Mouse (Mus musculus) E14TG2a.4 (cell line): ENCODE measurements around the gene Rhox13.

Experiments
- H3K27me3 ChIP-seq: 2 replicates; pipeline ENCODE4 v1.6.1; 2014; ENCODE audit warnings: low read length, control low read depth; ENCODE audit not compliant: insufficient read depth
- H3K36me3 ChIP-seq: 2 replicates; pipeline ENCODE4 v1.6.1; 2014; ENCODE audit warnings: low read length, control low read depth; ENCODE audit not compliant: insufficient read depth
- H3K4me1 ChIP-seq: replicated peaks from 2 replicates; pipeline ENCODE4 v1.6.1; 2014; ENCODE audit warnings: low read depth, low read length, control low read depth
- H3K4me3 ChIP-seq: replicated peaks from 2 replicates; pipeline ENCODE4 v1.5.1; 2014; ENCODE audit warnings: mild to moderate bottlenecking, low read length
- H3K9me3 ChIP-seq: 2 replicates; pipeline ENCODE4 v1.6.1; 2014; ENCODE audit warnings: low read length, control low read depth
- CTCF ChIP-seq: conservative IDR thresholded peaks from 2 replicates; pipeline ENCODE4 v1.5.1; 2014; ENCODE audit warnings: low read length
- NANOG ChIP-seq: IDR thresholded peaks from 2 replicates; pipeline ENCODE4 v1.6.1; 2014; ENCODE audit warnings: borderline replicate concordance, low read length, mixed read lengths
- POU5F1 ChIP-seq: IDR thresholded peaks from 2 replicates; pipeline ENCODE4 v1.6.1; 2014; ENCODE audit warnings: low read length, borderline replicate concordance

Rhox13 gene

GRCm38 (mm10) chrX:38120982-38121381, at the start of gene Rhox13:
TSS of gene Rhox13 (plus strand) at chrX:38121219.
- peak within 1 kb of the TSS; percentile 56 for H3K4me3 ChIP-seq
- no peaks in the 10 kb centered on the region for H3K4me1 ChIP-seq
- H3K9me3 ChIP-seq = peaks cover 7% of the 10 kb centered on the region; the same call in 1 of the 2 replicates
- no peaks in the 10 kb centered on the region for H3K36me3 ChIP-seq
- H3K27me3 ChIP-seq = peaks cover 15% of the 10 kb centered on the region
- TF ChIP-seq NANOG = no peak
- no peak for TF ChIP-seq POU5F1
- no peak for TF ChIP-seq CTCF

GRCm38 (mm10) chrX:38084226-38084625, 36.8 kb upstream of the Rhox13 start:
- TF ChIP-seq CTCF (peak; percentile 48), NANOG (no peak), POU5F1 (no peak)
- no peaks in the 10 kb centered on the region for H3K9me3 ChIP-seq
- H3K4me3 ChIP-seq = no peak overlapping the region
- no peaks in the 10 kb centered on the region for H3K36me3 ChIP-seq
- no peaks in the 10 kb centered on the region for H3K27me3 ChIP-seq
- H3K4me1 ChIP-seq = peaks cover 10% of the 10 kb centered on the region; the same call in 1 of the 2 replicates

GRCm38 (mm10) chrX:38085041-38085440, 36.0 kb upstream of the Rhox13 start, which contains the start of gene Rhox11:
TSS of gene Rhox11 (minus strand) at chrX:38085141.
- Histone ChIP-seq H3K27me3 (no peaks in the 10 kb centered on the region), H3K36me3 (no peaks in the 10 kb centered on the region), H3K4me1 (peaks cover 10% of the 10 kb centered on the region; the same call in 1 of the 2 replicates), H3K9me3 (no peaks in the 10 kb centered on the region), H3K4me3 (no peak within 1 kb of the TSS)
- TF ChIP-seq POU5F1 (no peak), CTCF (no peak)

- H3K9me3 ChIP-seq = no peaks in the 10 kb centered on the region
- no peaks in the 10 kb centered on the region for H3K4me1 ChIP-seq
- TF ChIP-seq POU5F1 = no peak
- TF ChIP-seq NANOG = no peak
- no peak for TF ChIP-seq CTCF
- H3K27me3 ChIP-seq = no peaks in the 10 kb centered on the region
- no peaks in the 10 kb centered on the region for H3K36me3 ChIP-seq
- H3K4me3 ChIP-seq = no peak within 1 kb of the TSS
Observed at GRCm38 (mm10) chrX:38110807-38111206, 10.2 kb upstream of the Rhox13 start, which contains the start of gene Rhox12. TSS of gene Rhox12 (minus strand) at chrX:38110907.

GRCm38 (mm10) chrX:38121478-38121877, 459 bp downstream of the Rhox13 start:
- no peaks in the 10 kb centered on the region for H3K4me1 ChIP-seq
- peaks cover 15% of the 10 kb centered on the region for H3K27me3 ChIP-seq
- H3K4me3 ChIP-seq = peak overlapping the region; percentile 56
- H3K36me3 ChIP-seq = no peaks in the 10 kb centered on the region
- TF ChIP-seq NANOG = no peak
- TF ChIP-seq POU5F1 = no peak
- TF ChIP-seq CTCF = no peak
- peaks cover 7% of the 10 kb centered on the region; the same call in 1 of the 2 replicates for H3K9me3 ChIP-seq

GRCm38 (mm10) chrX:38159097-38159496, 38.1 kb downstream of the Rhox13 start:
- no peaks in the 10 kb centered on the region for H3K27me3 ChIP-seq
- no peaks in the 10 kb centered on the region for H3K9me3 ChIP-seq
- H3K4me1 ChIP-seq = no peaks in the 10 kb centered on the region
- no peak for TF ChIP-seq NANOG
- TF ChIP-seq CTCF = peak; percentile 42
- no peaks in the 10 kb centered on the region for H3K36me3 ChIP-seq
- no peak overlapping the region for H3K4me3 ChIP-seq

DNA sequence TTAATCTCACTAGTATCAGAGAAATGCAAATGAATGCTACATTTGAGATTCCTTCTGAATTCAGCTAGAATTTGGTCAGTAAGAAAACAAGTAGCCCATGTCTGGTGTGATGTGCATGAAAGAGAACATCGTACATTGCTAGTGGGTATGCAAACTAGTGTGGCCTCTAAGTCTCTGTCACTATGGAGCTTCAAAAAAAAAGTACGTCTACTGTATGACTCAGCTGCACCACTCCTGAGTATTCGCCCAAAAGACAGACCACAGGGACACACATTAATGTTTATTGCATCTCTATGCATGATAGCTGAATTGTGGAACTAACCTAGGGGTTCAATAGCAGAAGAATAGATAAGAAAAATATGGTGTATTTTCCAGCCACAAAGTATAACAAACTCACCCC, 44.3 kb downstream of the Rhox13 start:
- Histone ChIP-seq H3K4me3 (no peak overlapping the region), H3K4me1 (no peaks in the 10 kb centered on the region), H3K27me3 (no peaks in the 10 kb centered on the region), H3K36me3 (no peaks in the 10 kb centered on the region), H3K9me3 (no peaks in the 10 kb centered on the region)
- TF ChIP-seq POU5F1 (no peak), CTCF (no peak), NANOG (no peak)

DNA sequence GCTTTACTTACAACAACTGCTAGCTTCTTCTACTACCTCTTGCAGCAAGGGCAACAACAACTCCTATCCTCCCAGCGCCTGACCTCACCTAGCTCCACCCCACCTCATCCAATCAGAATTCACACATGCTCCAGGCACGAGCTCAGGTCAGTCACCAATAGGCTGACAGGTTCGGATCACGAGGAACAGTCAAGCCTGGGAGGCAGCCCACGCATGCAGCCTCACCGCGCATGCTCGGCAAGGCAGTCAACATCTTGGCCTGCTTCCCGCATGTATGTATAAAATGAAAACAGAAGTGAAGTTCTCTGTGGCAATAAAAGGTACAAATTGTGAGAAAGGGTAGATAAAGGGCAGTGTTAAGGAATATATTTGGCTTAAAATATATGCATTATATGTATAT, 45.0 kb downstream of the Rhox13 start:
- Histone ChIP-seq H3K27me3 (no peaks in the 10 kb centered on the region), H3K4me1 (no peaks in the 10 kb centered on the region), H3K9me3 (no peaks in the 10 kb centered on the region), H3K36me3 (no peaks in the 10 kb centered on the region), H3K4me3 (no peak overlapping the region)
- TF ChIP-seq POU5F1 (no peak), NANOG (no peak), CTCF (no peak)

GRCm38 (mm10) chrX:38166592-38166991, 45.6 kb downstream of the Rhox13 start:
- Histone ChIP-seq H3K9me3 (no peaks in the 10 kb centered on the region), H3K4me3 (no peak overlapping the region), H3K36me3 (no peaks in the 10 kb centered on the region), H3K4me1 (no peaks in the 10 kb centered on the region), H3K27me3 (no peaks in the 10 kb centered on the region)
- TF ChIP-seq NANOG (no peak), POU5F1 (no peak), CTCF (no peak)
